Mouse (Mus musculus): Measurements from ENCODE around the gene Scn1b.

GRCm38 (mm10) chr7:31098697-31099611, 27.8 kb downstream of the Scn1b start:
- TF ChIP-seq POLR2A (IDR thresholded peaks at IDR 0.05; ENCODE audit: low read depth, low read length), result no peak
- TF ChIP-seq CTCF (IDR thresholded peaks at IDR 0.05; ENCODE audit: extremely low read depth, insufficient read depth, insufficient read length, insufficient replicate concordance), result no peak
